Mouse (Mus musculus) kidney, postnatal 14 days (tissue): ENCODE data around the gene Lyl1.
A peak's percentile ranks its signal among the peaks of the same experiment; 100 is the strongest.

Experiments used
- DNase-seq: peaks from one replicate; pipeline ENCODE4 v3.0.0; 2022; ENCODE audit warnings: mixed read lengths

The Lyl1 gene

DNA sequence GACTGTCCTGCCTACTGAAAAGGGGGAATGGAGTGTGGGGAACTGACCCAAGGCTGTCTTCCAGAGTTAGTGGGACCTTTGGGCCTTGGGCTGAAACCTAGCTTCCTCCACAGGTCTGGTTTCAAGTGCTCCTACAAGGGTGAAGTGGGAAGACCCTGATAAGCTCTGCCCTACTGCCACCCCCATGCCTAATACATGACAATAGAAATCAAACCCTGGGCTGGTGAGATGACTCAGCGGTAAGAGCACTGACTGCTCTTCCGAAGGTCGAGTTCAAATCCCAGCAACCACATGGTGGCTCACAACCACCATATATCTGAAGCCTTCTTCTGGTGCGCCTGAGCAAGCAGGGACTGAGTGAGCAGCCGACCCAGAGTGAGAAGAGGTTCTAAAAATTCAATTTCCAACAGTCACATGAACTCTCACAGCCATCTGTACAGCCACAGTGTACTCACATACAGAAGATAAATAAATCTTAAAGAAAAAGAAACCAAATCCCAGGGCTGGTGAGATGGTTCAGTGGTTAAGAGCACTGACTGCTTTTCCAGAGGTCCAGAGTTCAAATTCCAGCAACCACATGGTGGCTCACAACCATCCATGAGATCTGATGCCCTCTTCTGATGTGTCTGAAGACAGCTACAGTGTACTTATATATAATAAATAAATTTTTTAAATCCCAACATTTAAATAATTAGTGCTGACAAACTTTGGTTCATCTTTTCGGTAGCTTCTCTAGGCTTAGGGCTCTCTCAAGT lies 32.3 kb upstream of the Lyl1 start:
- peak; percentile 39 for DNase-seq

DNA sequence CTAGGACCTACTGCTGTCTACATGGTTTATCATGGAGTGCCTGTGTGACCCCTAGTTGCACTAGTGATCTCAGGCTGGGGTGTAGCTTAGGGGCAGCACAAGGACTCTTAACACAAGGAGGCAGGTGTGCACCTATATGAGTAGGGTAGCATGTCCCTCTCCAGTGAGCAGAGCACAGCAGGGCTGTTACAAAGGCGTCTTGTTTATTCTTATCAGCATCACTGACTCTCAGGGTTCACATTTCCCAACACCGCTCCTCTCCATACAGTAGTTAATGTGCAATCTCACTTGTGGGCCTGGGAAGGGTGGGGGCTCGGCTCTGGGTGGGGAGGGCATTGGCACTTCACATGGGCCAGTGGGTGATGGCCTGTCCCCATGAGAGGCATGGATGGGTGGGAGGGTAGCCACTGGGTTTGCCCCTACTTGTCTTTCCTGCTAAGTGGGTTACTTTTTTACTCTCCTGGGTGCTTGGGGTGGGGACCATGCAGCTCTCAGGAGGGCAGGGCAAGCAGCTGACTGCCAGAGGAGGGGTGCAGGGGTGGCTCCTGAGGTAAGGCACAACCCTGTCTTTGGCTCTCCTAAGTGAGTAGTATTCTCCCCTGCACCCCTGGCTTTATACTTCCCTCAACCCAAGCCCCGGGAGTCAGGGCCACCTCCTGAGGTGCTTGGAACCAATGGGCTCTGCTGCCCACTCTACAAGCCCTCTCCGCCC lies 30.8 kb upstream of the Lyl1 start:
- peak; percentile 36 for DNase-seq

DNA sequence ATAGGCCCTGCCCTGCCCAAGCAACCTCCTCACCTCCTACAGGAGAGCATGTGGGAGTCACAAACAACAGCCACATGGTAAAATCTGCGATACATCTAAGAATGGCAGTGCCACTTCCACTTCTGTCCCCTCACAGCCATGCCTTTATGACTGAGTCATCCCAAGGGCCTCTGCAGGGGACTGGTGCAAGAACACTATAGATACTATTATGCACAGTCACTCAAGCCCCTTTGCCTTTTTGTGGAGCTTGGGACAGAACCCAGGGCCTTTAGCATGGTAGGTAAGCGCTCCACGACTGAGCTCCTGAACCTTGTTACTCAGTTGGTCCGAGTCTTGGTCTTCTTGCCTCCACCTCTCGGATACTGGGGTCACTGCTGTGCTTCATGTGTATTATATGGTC lies 24.0 kb upstream of the Lyl1 start:
- no peak for DNase-seq

DNA sequence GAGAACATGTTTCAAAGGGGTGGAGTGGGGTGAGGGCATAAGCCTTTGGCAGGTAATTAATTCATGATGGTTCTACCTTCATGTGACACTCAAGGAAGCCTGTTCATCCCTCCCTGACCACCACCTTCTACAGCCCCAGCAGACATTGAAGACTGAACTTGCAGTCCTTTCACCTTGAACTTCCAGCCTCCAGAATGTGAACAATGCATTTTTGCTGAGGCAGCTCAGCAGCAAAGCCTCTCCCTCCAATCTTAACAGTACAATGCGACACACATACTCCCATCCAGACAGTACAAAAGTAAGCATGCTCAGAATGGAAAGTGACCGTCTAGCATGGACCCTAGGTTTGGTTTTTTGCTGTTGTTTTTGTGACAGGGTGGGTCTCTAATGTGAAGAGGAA lies 19.8 kb upstream of the Lyl1 start:
- DNase-seq: no peak

DNA sequence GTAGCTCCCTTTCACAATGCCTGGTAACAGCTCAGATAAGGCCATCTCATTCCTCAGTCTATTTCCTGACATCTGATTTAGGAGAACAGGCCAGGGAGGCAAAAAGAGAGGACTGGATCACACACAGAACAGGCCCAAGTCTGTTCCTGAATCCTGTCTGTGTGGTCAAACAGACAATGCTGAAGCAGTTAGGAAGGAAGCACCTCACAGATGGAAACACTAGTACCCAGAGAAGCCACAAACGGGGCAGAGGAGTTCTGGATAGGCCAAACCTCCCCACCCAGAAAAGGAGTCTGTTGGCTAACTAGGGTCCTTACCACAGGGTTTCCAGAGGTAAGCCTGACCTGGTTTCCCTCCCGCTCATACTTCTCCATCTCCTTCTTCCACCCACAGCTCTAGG lies 19.0 kb upstream of the Lyl1 start:
- no peak for DNase-seq

DNA sequence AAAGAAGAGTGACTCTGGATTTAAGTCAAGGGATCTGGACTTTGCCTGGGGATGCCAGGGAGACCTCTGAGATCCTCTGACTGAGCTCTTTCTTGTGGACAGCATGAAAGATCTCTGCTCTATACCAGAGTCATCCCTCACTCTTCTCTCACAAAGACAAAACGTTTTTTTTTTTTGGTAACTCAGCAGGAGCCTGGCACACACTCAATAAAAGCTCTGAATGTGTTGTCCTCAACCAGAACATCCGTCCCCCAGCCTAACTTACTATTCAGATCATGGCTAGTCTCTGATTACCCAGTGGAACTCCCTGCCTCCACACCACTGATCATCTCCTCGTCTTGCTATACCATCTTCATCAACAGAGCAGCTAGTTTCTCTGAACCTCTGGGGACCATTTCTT lies 16.7 kb upstream of the Lyl1 start:
- DNase-seq: no peak

DNA sequence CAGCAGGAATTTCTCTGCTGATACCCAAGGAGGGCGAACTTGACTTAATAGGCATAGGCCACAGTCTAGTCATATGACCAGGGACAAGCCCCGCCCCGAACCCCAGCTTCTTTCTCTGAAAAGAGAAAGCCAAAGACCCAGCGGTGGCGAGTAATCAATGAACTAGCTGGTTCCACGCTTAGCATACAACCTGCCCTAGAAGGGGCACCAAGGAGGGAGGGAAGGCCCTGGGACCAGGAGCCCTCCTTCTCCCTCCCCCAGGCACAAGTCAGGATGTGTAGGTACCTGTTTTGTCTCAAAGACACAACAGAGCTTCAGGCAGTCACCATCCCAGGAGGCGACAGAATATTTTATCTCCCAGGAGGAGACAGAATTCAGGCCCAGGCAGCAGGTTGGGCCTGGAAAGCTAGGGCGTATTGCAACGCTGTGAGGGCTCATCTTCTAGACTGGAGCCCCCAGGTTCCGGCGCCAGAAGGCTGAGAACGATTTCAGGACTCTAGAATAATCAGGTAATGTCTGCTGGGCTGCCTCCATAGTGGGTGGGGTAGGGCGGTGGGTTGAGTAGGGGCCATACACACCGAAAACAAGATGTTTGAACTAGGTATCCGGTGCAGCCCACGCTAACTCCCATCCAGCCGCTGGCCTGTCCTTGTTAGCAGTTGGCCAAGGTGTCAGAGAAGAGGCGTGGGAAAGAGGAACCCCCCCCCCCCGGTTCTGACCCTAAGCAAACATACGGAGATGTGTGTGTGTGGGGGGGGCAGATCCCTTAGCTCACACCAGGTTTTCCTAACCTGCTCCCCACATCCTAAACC lies 14.9 kb upstream of the Lyl1 start, which contains the start of gene Trmt1:
Gene Trmt1 (plus strand): TSS at position 117 of the 812 bp plus-strand sequence.
- peak; percentile 46 for DNase-seq

DNA sequence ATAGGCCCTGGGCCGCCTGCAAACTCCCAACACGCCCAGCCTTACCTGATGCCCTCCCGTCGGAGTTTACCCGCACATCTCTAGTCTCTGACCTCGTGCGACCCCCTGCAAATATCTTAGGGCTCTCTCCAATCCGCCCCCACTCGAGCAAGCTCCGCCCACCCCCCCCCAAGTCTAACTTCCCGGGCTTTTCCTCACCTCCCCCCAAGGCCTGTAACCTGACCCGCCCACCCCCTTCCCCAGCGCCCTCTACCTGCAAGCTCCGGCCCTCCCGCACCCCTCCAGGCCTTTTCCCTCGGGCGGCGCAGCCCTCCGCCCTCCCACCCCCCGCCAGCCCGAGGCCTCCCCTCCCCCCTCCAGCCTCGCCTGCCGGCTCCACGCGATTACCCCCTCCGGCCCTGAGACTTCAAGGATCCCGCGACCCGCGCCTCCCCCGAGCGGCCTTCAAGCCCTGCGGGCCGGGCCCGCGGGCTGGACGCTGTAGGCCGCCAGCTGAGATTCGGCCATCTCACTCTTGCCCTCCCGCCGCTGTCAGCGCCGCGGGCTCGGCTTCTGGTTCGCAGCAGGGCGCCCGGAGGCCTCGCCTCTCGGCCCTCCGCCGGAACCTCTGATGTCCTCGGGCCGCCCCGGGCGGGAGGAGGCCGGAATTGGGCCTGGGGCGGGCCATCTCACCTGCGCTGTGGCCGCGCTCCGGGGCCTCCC lies 14.1 kb upstream of the Lyl1 start:
- DNase-seq: peak; percentile 40

DNA sequence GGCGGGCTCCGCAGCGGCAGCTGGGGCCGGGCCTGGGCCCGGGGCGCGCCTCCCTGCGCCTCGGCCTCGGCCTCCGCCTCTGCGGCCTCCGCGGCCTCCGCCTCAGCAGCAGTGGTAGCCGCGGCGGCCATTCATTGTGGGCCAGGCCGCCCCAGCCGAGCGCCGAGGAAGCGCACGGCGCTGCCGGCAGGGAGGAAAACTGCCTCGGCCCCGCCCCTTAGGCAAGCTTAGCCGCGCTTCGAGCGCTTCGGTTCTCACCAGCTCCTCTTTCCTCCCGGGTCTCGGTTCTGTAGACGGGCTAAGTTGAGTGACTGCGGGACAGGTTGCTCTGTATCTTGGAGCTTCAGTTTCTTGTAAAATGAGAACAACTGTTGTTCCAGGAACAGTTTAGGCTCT lies 13.6 kb upstream of the Lyl1 start, which contains the start of gene Nacc1:
Gene Nacc1 (minus strand): TSS at position 158 of the 396 bp plus-strand sequence.
- DNase-seq: peak; percentile 94

DNA sequence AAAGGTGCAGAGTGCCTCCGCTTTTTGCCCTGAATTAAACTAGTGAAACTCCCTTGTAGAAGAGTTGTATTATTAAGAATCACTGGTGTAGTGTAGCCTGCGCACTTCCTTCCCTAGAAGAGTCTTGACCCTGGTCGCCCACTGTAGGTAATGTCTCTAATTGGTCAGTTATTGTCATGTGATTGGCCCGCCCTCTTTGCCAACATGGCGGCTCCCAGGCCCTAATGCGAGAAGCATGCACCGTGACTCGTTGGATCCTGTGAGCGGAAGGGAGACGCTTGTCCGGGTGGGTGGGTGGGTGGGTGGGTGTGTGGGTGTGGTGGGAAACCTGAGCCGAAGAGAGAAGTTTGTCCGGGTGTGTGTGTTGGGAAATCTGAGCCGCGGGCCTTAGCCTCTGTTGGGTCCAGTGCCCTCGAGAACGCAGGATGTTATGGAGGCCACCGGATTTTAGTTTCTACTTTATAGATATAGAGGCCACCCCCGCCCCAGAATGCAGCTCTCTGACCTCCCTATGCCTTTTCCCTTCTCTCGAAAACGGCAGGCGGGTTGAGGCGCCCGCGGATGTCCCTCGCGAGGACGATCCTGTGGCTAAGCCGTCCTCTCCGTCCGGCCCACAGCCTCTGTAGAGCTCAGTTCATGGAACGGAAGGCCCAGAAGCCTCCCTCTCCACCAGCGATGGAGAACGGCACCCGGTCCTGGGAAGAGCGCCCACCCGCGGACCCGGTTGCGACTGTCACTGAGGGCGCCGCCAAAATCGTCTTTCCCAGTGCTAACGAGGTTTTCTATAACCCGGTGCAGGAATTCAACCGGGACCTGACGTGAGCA lies 12.0 kb upstream of the Lyl1 start:
- DNase-seq: peak; percentile 95

DNA sequence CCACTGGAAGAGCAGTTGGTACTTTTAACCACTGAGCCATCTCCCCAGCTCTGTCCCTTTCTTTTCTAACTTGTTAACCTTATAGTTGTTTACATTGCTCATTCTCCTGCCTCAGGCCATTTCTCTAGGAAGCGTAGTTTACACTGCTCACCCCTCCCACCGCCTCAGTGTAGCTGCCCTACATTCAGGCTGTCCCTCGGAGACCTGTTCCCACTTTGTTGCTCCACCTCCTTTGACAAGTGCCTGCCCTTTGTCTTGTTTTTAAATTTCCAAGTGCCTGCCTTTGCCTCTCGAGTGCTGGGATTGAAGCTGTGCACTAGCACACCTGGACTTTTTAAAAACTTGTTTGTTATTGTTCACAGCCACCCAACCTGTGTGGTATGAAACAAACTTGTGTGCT lies 7.9 kb upstream of the Lyl1 start:
- no peak for DNase-seq

DNA sequence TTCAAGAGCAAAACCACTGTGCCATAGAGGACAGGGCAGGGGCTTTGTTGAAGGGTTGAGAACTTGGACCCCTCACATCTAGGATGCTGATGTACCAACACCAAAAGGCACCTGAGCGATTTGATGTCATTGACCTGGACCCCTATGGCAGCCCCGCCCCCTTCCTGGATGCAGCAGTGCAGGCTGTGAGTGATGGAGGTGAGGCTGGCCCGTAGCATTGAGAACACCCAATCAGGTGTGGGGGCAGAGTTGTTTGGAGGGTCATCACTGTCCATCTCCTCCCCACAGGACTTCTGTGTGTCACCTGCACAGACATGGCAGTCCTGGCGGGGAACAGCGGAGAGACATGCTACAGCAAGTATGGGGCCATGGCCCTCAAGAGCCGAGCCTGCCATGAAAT lies 6.1 kb upstream of the Lyl1 start:
- DNase-seq: no peak

DNA sequence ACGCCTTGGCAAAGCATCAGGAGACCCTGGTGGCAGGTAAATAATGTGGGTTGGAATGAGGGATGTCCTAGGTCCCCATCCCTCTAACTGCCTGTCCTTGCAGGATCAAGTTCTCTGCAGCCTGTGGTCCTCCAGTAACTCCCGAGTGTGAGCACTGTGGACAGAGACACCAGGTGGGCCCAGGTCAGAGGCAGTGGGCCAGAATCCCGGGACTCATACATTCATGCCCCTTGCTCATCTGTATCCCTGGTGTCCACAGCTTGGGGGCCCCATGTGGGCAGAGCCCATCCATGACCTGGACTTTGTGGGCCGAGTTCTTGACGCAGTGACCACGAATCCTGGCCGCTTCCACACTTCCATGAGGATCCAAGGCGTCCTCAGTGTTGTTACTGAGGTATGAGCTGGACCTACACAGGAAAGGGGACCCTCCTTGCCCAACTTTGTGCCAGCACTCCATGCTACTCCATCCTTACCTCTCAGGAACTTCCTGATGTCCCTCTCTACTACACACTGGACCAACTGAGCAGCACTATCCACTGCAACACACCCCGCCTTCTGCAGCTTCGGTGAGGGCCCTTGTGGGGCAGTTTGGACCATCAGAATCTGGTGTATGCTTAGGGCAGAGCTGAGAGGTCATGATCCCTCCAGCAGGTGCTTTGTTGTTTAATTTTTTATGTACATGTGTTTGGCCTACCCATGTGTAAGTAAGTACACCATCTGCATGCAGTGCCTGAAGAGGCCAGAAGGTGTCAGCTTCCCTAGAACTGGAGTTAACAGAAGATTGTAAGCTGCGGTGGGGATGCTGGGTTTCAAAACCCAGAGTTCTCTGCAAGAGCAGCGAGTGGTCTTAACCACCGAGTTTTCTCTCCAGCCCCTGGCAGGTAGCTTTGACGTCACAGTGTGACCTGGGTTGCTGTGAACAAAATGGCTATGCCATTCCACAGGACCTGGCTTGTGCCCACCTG lies 3.8 kb upstream of the Lyl1 start:
- no peak for DNase-seq

DNA sequence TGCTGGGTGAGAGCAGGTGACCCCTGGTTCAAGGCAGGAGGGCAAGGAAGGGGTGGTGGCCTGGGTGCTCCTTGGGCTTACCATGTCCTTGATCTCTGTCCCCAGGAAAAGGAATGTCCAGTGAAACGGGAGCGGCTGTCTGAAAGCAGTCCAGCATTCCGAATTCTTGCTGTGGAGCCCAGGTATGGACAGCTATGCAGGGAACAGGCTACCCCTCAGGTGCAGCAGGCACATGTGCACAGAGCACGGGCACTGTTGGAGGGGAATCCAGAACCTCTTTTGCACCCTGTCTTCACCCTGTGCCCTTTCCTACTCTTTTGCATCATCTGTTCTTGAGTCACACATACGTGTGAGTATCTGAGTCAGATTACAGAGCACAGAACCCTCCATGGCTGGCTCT lies 3.0 kb upstream of the Lyl1 start:
- no peak for DNase-seq

DNA sequence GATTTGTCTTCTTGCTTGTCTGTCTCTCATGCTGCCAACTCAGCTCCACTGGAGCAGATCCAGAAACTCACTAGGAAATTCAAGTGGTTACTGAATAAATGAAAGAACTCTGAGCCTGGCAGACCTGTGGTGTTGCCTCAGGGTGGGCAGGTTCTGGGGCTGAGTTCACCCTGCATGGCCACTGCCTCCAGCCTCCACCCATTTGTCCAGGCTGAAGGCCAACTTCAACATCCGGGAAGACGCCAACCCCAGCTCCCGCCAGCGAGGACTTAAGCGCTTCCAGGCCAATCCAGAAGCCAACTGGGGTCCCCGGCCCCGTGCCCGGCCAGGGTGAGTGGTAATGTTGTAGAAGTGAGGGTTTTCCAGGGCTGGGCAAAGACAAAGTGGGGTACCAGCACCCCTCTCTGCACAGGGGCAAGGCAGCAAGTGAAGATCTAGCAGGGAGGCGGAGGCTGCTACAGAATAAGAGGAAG lies 2.3 kb upstream of the Lyl1 start:
- DNase-seq: peak; percentile 83

DNA sequence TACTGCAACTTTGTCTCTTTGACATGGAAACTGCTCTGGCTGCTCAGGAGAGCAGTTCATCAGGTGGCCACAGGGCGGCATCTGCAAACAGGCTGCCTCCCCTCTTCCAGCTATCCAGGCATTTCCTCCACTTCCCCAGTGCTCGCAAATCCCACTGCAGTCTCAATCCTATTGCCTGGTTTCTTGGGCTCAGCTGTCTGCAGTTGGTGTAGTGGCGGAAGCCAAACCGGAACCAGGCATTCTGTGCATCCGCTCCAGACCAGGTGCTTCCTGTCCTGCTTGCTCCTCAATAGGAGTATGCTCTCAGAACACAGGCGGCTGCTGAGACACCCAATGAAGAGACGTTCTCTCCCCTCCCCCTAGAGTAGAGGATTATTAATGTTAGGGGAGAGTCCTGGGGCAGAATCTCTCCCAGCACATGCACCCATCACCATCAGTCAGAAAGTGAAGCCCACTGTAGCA lies 1.4 kb upstream of the Lyl1 start:
- DNase-seq: peak; percentile 89

DNA sequence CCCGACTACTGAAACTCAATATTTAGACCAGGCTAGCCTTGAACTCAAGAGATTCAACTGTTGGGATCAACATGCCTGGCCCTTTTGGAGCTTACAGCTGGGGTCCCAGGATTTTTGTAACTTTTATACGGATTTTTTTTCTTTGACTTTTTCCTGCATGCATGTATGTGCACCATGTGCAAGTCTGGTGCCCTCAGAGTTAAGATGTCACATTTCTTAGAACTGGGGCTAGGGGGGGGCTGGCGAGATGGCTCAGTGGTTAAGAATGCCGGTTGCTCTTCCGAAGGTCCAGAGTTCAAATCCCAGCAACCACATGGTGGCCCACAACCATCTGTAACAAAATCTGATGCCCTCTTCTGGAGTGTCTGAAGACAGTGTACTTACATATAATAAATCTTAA lies 731 bp upstream of the Lyl1 start:
- no peak for DNase-seq

DNA sequence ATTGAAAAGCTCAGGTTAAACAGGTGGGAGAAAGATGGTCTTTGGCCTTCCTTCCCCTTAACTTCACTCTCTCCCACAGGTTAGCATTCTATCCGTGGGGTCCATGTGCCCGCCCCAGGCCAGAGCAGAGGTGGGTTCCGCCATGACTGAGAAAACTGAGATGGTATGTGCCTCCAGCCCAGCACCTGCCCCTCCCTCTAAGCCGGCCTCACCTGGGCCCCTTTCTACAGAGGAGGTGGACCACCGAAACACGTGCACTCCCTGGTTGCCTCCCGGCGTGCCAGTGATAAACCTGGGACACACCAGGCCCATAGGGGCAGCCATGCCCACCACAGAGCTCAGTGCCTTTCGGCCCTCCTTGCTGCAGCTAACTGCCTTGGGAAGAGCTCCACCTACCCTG lies 1.3 kb downstream of the Lyl1 start:
- no peak for DNase-seq

DNA sequence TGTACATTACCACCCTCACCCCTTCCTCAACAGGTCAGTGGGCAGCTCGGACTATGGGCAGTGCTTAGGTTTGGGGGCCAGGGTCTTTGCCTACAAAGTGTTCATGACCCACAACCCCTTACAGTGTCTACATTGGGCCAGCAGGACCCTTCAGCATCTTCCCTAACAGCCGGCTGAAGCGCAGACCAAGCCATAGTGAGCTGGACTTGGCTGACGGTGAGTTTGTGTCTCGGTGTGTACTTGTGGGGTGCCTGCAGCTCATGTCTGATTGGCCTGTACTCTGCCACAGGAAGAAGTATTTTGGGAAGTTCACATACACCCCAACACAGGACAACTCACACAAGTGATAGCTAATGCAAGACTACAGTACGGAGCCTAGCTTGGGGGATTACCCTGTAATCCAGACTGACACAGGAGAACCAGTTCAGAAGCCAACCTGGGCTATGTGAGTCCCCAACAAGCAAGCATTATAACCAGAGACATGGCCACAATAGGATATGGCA lies 1.8 kb downstream of the Lyl1 start:
- DNase-seq: no peak
